Comparison of ENCODE assay signal across 24 mouse cellular contexts in the genomic region with DNA sequence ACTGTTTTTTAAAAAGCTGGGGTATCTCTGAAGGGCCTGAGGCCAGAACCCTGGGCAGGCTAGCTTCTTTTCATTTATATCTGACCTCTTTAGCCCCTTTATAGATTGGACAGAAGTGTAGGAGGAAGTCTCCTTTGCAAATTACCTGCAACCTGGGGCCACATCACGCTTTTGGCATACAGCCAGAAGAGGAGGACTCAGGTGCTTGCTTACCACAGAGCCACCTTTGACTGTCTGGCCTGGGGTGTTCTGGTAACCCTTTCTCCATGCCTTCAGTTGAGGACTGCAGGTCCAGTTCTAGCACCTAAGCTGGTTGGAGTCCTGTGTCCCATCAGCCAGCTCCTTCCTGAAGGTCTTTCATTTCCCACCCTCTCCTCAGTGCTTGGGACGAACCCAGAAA. TPM values are rescaled to one million over a fixed set of nuclear protein-coding genes. Genes with fewer than 3 reads are reported as not detected.
DNase-seq lines count a peak whose midpoint lies in the region; ATAC-seq and TF ChIP-seq lines count a peak whose summit lies in the region.
"Had no signal": no experiment of that assay in that cellular context is flagged by ENCODE, and none has a peak within 500 bp of the region (broad histone marks: within the 10 kb centered on the region; RNA-seq: fewer than 3 reads in every experiment).

No protein-coding gene starts in this region.

- no peaks in the 10 kb centered on the region for H3K9me3 ChIP-seq in embryonic facial prominence, embryonic 15.5 days (replicated peaks)
- no peaks in the 10 kb centered on the region for H3K9me3 ChIP-seq in embryonic facial prominence, embryonic 10.5 days
- no peaks in the 10 kb centered on the region for H3K9me3 ChIP-seq in liver, embryonic 11.5 days (ENCODE audit: control insufficient read depth, low read length)
- H3K9me3 ChIP-seq in limb, embryonic 13.5 days, result no peaks in the 10 kb centered on the region
- H3K9me3 ChIP-seq in heart, embryonic 10.5 days, result no peaks in the 10 kb centered on the region
- H3K9me3 ChIP-seq: forebrain, embryonic 15.5 days; heart, embryonic 12.5 days; hindbrain, embryonic 12.5 days; liver, embryonic 15.5 days; midbrain, embryonic 15.5 days; neural tube, embryonic 12.5 days had no signal

- ATAC-seq in embryonic facial prominence, embryonic 15.5 days (ENCODE audit: insufficient number of reproducible peaks, low FRiP score, low TSS enrichment, low read depth), result no peak
- no peak for ATAC-seq in liver, embryonic 11.5 days (replicated peaks; ENCODE audit: low FRiP score)
- no peak for ATAC-seq in limb, embryonic 13.5 days (ENCODE audit: low FRiP score, low read depth)
- ATAC-seq: forebrain, embryonic 15.5 days; midbrain, embryonic 15.5 days had no signal

- no peak overlapping the region for H3K9ac ChIP-seq in embryonic facial prominence, embryonic 15.5 days
- no peak overlapping the region for H3K9ac ChIP-seq in liver, adult 2 months (ENCODE audit: low read depth, low read length)
- no peak overlapping the region for H3K9ac ChIP-seq in liver, embryonic 11.5 days (ENCODE audit: low read depth, low read length)
- H3K9ac ChIP-seq in limb, embryonic 13.5 days, result 0 out of 2 replicates have a peak overlapping the region, but pooled peaks have one; percentile 35
- H3K9ac ChIP-seq: forebrain, embryonic 15.5 days; heart, embryonic 12.5 days; hindbrain, embryonic 12.5 days; liver, embryonic 15.5 days; midbrain, embryonic 15.5 days had no signal

- WGBS in embryonic facial prominence, embryonic 15.5 days, result 68% methylated on average over 2 of the region's 2 CpGs
- WGBS in embryonic facial prominence, embryonic 10.5 days, result 88% methylated on average over 2 of the region's 2 CpGs
- 53% methylated on average over 2 of the region's 2 CpGs for WGBS in liver, adult 2 months
- 81% methylated on average over 2 of the region's 2 CpGs for WGBS in liver, embryonic 11.5 days
- WGBS in limb, embryonic 13.5 days, result 60% methylated on average over 2 of the region's 2 CpGs
- 76% methylated on average over 2 of the region's 2 CpGs for WGBS in heart, embryonic 10.5 days

- no peak overlapping the region for H3K4me2 ChIP-seq in embryonic facial prominence, embryonic 15.5 days (replicated peaks)
- H3K4me2 ChIP-seq in liver, embryonic 11.5 days, result no peak overlapping the region
- no peak overlapping the region for H3K4me2 ChIP-seq in limb, embryonic 13.5 days (replicated peaks)
- H3K4me2 ChIP-seq: forebrain, embryonic 15.5 days; heart, embryonic 12.5 days; hindbrain, embryonic 12.5 days; liver, embryonic 15.5 days; midbrain, embryonic 15.5 days; neural tube, embryonic 12.5 days had no signal

- H3K27ac ChIP-seq in embryonic facial prominence, embryonic 15.5 days (replicated peaks), result peak overlapping the region; percentile 48; the same call in 1 of the 2 replicates
- H3K27ac ChIP-seq in embryonic facial prominence, embryonic 10.5 days (replicated peaks), result no peak overlapping the region
- H3K27ac ChIP-seq in liver, adult 2 months (replicated peaks; ENCODE audit: insufficient read depth, low read depth, low read length), result no peak overlapping the region
- no peak overlapping the region for H3K27ac ChIP-seq in liver, embryonic 11.5 days (ENCODE audit: low read depth, low read length)
- no peak overlapping the region for H3K27ac ChIP-seq in limb, embryonic 13.5 days
- no peak overlapping the region for H3K27ac ChIP-seq in heart, embryonic 10.5 days
- H3K27ac ChIP-seq: forebrain, embryonic 15.5 days; hindbrain, embryonic 12.5 days; liver, embryonic 15.5 days; midbrain, embryonic 15.5 days; neural tube, embryonic 12.5 days had no signal

- TF ChIP-seq CTCF in liver, adult 2 months (IDR thresholded peaks at IDR 0.05; ENCODE audit: low read depth, low read length), result no peak

- no peaks in the 10 kb centered on the region for H3K27me3 ChIP-seq in embryonic facial prominence, embryonic 15.5 days
- H3K27me3 ChIP-seq in embryonic facial prominence, embryonic 10.5 days (replicated peaks; ENCODE audit: low read depth, poor library complexity, severe bottlenecking), result 0 out of 2 replicates have a peak, but pooled peaks cover 4% of the 10 kb centered on the region
- H3K27me3 ChIP-seq in liver, adult 2 months (ENCODE audit: control insufficient read depth, insufficient read depth, low read length), result no peaks in the 10 kb centered on the region
- no peaks in the 10 kb centered on the region for H3K27me3 ChIP-seq in liver, embryonic 11.5 days (replicated peaks; ENCODE audit: control insufficient read depth, insufficient read depth, low read length)
- H3K27me3 ChIP-seq in limb, embryonic 13.5 days, result no peaks in the 10 kb centered on the region
- no peaks in the 10 kb centered on the region for H3K27me3 ChIP-seq in heart, embryonic 10.5 days (ENCODE audit: insufficient read depth, poor library complexity, severe bottlenecking)
- H3K27me3 ChIP-seq: forebrain, embryonic 15.5 days; heart, embryonic 12.5 days; hindbrain, embryonic 12.5 days; liver, embryonic 15.5 days; midbrain, embryonic 15.5 days; neural tube, embryonic 12.5 days had no signal

- DNase-seq in embryonic facial prominence, embryonic 10.5 days (ENCODE audit: low spot score), result no peak
- peak; percentile 51 for DNase-seq in liver, adult 2 months (ENCODE audit: extremely low read depth, low read depth, low spot score)
- no peak for DNase-seq in liver, embryonic 11.5 days (ENCODE audit: low spot score)
- peak; percentile 26 for DNase-seq in A20 (ENCODE audit: low read depth, low spot score)
- no peak for DNase-seq in thymus, postnatal 4 days
- DNase-seq in heart, embryonic 10.5 days (ENCODE audit: low spot score), result no peak
- DNase-seq: adrenal gland, postnatal 10 days; cerebellum, adult 2 months; cerebellum, postnatal 25 days; embryo, embryonic 11 days; gastrocnemius, postnatal 10 days; heart, postnatal 10 days; lung, postnatal 4 days; right cerebral cortex, postnatal 14 days had no signal

- H3K79me2 ChIP-seq in liver, adult 2 months (ENCODE audit: control insufficient read depth, insufficient read depth, low read length), result no peaks in the 10 kb centered on the region

- H3K4me1 ChIP-seq in embryonic facial prominence, embryonic 15.5 days, result peaks cover 79% of the 10 kb centered on the region
- peaks cover 79% of the 10 kb centered on the region for H3K4me1 ChIP-seq in embryonic facial prominence, embryonic 10.5 days
- H3K4me1 ChIP-seq in liver, adult 2 months (ENCODE audit: control insufficient read depth, insufficient read depth, low read length), result peaks cover 7% of the 10 kb centered on the region
- H3K4me1 ChIP-seq in liver, embryonic 11.5 days (replicated peaks; ENCODE audit: control insufficient read depth, insufficient read depth, low read length), result peaks cover 31% of the 10 kb centered on the region
- peaks cover 79% of the 10 kb centered on the region for H3K4me1 ChIP-seq in limb, embryonic 13.5 days
- H3K4me1 ChIP-seq in heart, embryonic 10.5 days, result peaks cover 66% of the 10 kb centered on the region

- no peak for TF ChIP-seq POLR2A in liver, adult 2 months (IDR thresholded peaks at IDR 0.05; ENCODE audit: extremely low read depth, insufficient read depth, low read length)

- H3K4me3 ChIP-seq in embryonic facial prominence, embryonic 15.5 days (replicated peaks), result no peak overlapping the region
- H3K4me3 ChIP-seq in embryonic facial prominence, embryonic 10.5 days, result no peak overlapping the region
- no peak overlapping the region for H3K4me3 ChIP-seq in liver, adult 2 months (ENCODE audit: insufficient read depth, low read depth, low read length)
- no peak overlapping the region for H3K4me3 ChIP-seq in liver, embryonic 11.5 days (ENCODE audit: low read depth, low read length)
- no peak overlapping the region for H3K4me3 ChIP-seq in limb, embryonic 13.5 days
- no peak overlapping the region for H3K4me3 ChIP-seq in heart, embryonic 10.5 days
- H3K4me3 ChIP-seq: forebrain, embryonic 15.5 days; heart, embryonic 12.5 days; hindbrain, embryonic 12.5 days; liver, embryonic 15.5 days; midbrain, embryonic 15.5 days; neural tube, embryonic 12.5 days had no signal

- H3K36me3 ChIP-seq in embryonic facial prominence, embryonic 15.5 days, result peaks cover 9% of the 10 kb centered on the region
- H3K36me3 ChIP-seq in embryonic facial prominence, embryonic 10.5 days (replicated peaks), result peaks cover 36% of the 10 kb centered on the region
- no peaks in the 10 kb centered on the region for H3K36me3 ChIP-seq in liver, adult 2 months (ENCODE audit: control insufficient read depth, insufficient read depth, low read length)
- H3K36me3 ChIP-seq in liver, embryonic 11.5 days (ENCODE audit: control insufficient read depth, insufficient read depth, low read length), result peaks cover 10% of the 10 kb centered on the region; the same call in 1 of the 2 replicates
- peaks cover 26% of the 10 kb centered on the region for H3K36me3 ChIP-seq in limb, embryonic 13.5 days
- H3K36me3 ChIP-seq in heart, embryonic 10.5 days, result peaks cover 29% of the 10 kb centered on the region
- H3K36me3 ChIP-seq: midbrain, embryonic 15.5 days had no signal

RNA-seq across cellular contexts. Expression of gene Cenpx, which starts 4.0 kb away (rescaled TPM):
- 145 and 157 TPM in 2 replicates for polyA plus RNA-seq in embryonic facial prominence, embryonic 15.5 days (2015; fragmentation: Nextera tagmentation; extraction: Ambion mirVana)
- polyA plus RNA-seq in embryonic facial prominence, embryonic 10.5 days (2016; fragmentation: Nextera tagmentation; extraction: Ambion mirVana), result 119 and 124 TPM in 2 replicates
- 20.3 and 20.5 TPM in 2 replicates for total RNA-seq in liver, adult 2 months (2014; rRNA removed)
- polyA plus RNA-seq in liver, adult 2 months (2012; rRNA removed), result 63.4 and 74.6 TPM in 2 replicates
- 178 and 192 TPM in 2 replicates for polyA plus RNA-seq in liver, embryonic 11.5 days (2014; fragmentation: Nextera tagmentation; extraction: Ambion mirVana)
- 139 and 145 TPM in 2 replicates for polyA plus RNA-seq in limb, embryonic 13.5 days (2015; fragmentation: Nextera tagmentation; extraction: Ambion mirVana)
- 124 and 136 TPM in 2 replicates for polyA plus RNA-seq in heart, embryonic 10.5 days (2016; fragmentation: Nextera tagmentation; extraction: Ambion mirVana)

RNA-seq across cellular contexts. Expression of gene Lrrc45, which starts 4.2 kb away (rescaled TPM):
- polyA plus RNA-seq in embryonic facial prominence, embryonic 15.5 days (2015; fragmentation: Nextera tagmentation; extraction: Ambion mirVana), result 69.7 and 82.2 TPM in 2 replicates
- 56.8 and 58.9 TPM in 2 replicates for polyA plus RNA-seq in embryonic facial prominence, embryonic 10.5 days (2016; fragmentation: Nextera tagmentation; extraction: Ambion mirVana)
- 4.4 and 5.1 TPM in 2 replicates for total RNA-seq in liver, adult 2 months (2014; rRNA removed)
- 7.4 and 9.8 TPM in 2 replicates for polyA plus RNA-seq in liver, adult 2 months (2012; rRNA removed)
- 34.2 and 38.3 TPM in 2 replicates for polyA plus RNA-seq in liver, embryonic 11.5 days (2014; fragmentation: Nextera tagmentation; extraction: Ambion mirVana)
- polyA plus RNA-seq in limb, embryonic 13.5 days (2015; fragmentation: Nextera tagmentation; extraction: Ambion mirVana), result 66.2 and 75.4 TPM in 2 replicates
- polyA plus RNA-seq in heart, embryonic 10.5 days (2016; fragmentation: Nextera tagmentation; extraction: Ambion mirVana), result 31.7 and 43.6 TPM in 2 replicates

RNA-seq across cellular contexts. Expression of gene Rac3, which starts 11.7 kb away (rescaled TPM):
- polyA plus RNA-seq in embryonic facial prominence, embryonic 15.5 days (2015; fragmentation: Nextera tagmentation; extraction: Ambion mirVana), result 64.5 and 75.4 TPM in 2 replicates
- 27.2 and 31.2 TPM in 2 replicates for polyA plus RNA-seq in embryonic facial prominence, embryonic 10.5 days (2016; fragmentation: Nextera tagmentation; extraction: Ambion mirVana)
- 0.20 and 0.55 TPM in 2 replicates for total RNA-seq in liver, adult 2 months (2014; rRNA removed)
- 0.72 and 1.1 TPM in 2 replicates for polyA plus RNA-seq in liver, adult 2 months (2012; rRNA removed)
- polyA plus RNA-seq in liver, embryonic 11.5 days (2014; fragmentation: Nextera tagmentation; extraction: Ambion mirVana), result 1.2 and 1.8 TPM in 2 replicates
- 66.2 and 70.5 TPM in 2 replicates for polyA plus RNA-seq in limb, embryonic 13.5 days (2015; fragmentation: Nextera tagmentation; extraction: Ambion mirVana)
- polyA plus RNA-seq in heart, embryonic 10.5 days (2016; fragmentation: Nextera tagmentation; extraction: Ambion mirVana), result 6.9 and 13.8 TPM in 2 replicates

RNA-seq across cellular contexts. Expression of gene Dcxr, which starts 17.5 kb away (rescaled TPM):
- 35.9 and 36.6 TPM in 2 replicates for polyA plus RNA-seq in embryonic facial prominence, embryonic 15.5 days (2015; fragmentation: Nextera tagmentation; extraction: Ambion mirVana)
- polyA plus RNA-seq in embryonic facial prominence, embryonic 10.5 days (2016; fragmentation: Nextera tagmentation; extraction: Ambion mirVana), result 12.8 and 16.0 TPM in 2 replicates
- total RNA-seq in liver, adult 2 months (2014; rRNA removed), result 215 and 230 TPM in 2 replicates
- 512 and 554 TPM in 2 replicates for polyA plus RNA-seq in liver, adult 2 months (2012; rRNA removed)
- polyA plus RNA-seq in liver, embryonic 11.5 days (2014; fragmentation: Nextera tagmentation; extraction: Ambion mirVana), result 12.9 and 13.2 TPM in 2 replicates
- polyA plus RNA-seq in limb, embryonic 13.5 days (2015; fragmentation: Nextera tagmentation; extraction: Ambion mirVana), result 15.6 and 16.2 TPM in 2 replicates
- polyA plus RNA-seq in heart, embryonic 10.5 days (2016; fragmentation: Nextera tagmentation; extraction: Ambion mirVana), result 8.8 and 10.6 TPM in 2 replicates

RNA-seq across cellular contexts. Expression of gene Cbr2, which starts 22.4 kb away (rescaled TPM):
- 193 and 315 TPM in 2 replicates for polyA plus RNA-seq in embryonic facial prominence, embryonic 15.5 days (2015; fragmentation: Nextera tagmentation; extraction: Ambion mirVana)
- 2.6 and 2.9 TPM in 2 replicates for polyA plus RNA-seq in embryonic facial prominence, embryonic 10.5 days (2016; fragmentation: Nextera tagmentation; extraction: Ambion mirVana)
- not detected in 2 replicates for total RNA-seq in liver, adult 2 months (2014; rRNA removed)
- 0.28 and 0.86 TPM in 2 replicates for polyA plus RNA-seq in liver, adult 2 months (2012; rRNA removed)
- polyA plus RNA-seq in liver, embryonic 11.5 days (2014; fragmentation: Nextera tagmentation; extraction: Ambion mirVana), result 0.22 and 0.32 TPM in 2 replicates
- polyA plus RNA-seq in limb, embryonic 13.5 days (2015; fragmentation: Nextera tagmentation; extraction: Ambion mirVana), result 7.7 and 10.1 TPM in 2 replicates
- 1.1 and 1.3 TPM in 2 replicates for polyA plus RNA-seq in heart, embryonic 10.5 days (2016; fragmentation: Nextera tagmentation; extraction: Ambion mirVana)
- total RNA-seq: granulocyte monocyte progenitor cell, adult 5-6 weeks; megakaryocyte-erythroid progenitor cell, adult 5-6 weeks had no signal

Comparison
In these comparisons a context has a peak if more than half of its experiments do, and no peak if none do; other contexts are left out.
1. DNase-seq: peak in liver, adult 2 months (single experiment) and A20 (single experiment); none in embryonic facial prominence, embryonic 10.5 days (single experiment), liver, embryonic 11.5 days (single experiment), thymus, postnatal 4 days (single experiment) and heart, embryonic 10.5 days (single experiment).